Mouse (Mus musculus) forebrain, embryonic 11.5 days (tissue): ENCODE measurements at regions not wholly inside any gene's neighbourhood (a gene's known extent, or its start where the extent isn't known, plus 50 kb on each side); places are given as distances from the start of the nearest gene placed in this dataset.
A peak's percentile ranks its signal among the peaks of the same experiment; 100 is the strongest.
"Not testable (repeated sequence)": the region's sequence is repeated elsewhere in the genome, so short reads cannot be mapped to it uniquely, and the experiment has no call there.

ENCODE experiments used
- ATAC-seq: fragments of 200-750 bp; cut with Nextera tagmentation; replicated peaks from 2 replicates; pipeline ENCODE4 v1.8.0; 2017; ENCODE audit warnings: moderate TSS enrichment; ENCODE audit not compliant: low FRiP score
- DNase-seq: peaks from one replicate; pipeline ENCODE4 v3.0.0-alpha.2; 2017; ENCODE audit warnings: low spot score
- H3K27ac ChIP-seq: fragments of 300-500 bp; sonication (generic); 2 replicates; pipeline ENCODE4 v1.5.1; 2014; ENCODE audit warnings: low read depth, low read length
- H3K27me3 ChIP-seq: fragments of 300-500 bp; sonication (generic); 2 replicates; pipeline ENCODE4 v1.6.1; 2014; ENCODE audit warnings: mild to moderate bottlenecking, low read length, mixed read lengths; ENCODE audit not compliant: control insufficient read depth, insufficient read depth
- H3K36me3 ChIP-seq: fragments of 300-500 bp; sonication (generic); 2 replicates; pipeline ENCODE4 v1.6.1; 2014; ENCODE audit warnings: mild to moderate bottlenecking, low read length, moderate library complexity, mixed read lengths; ENCODE audit not compliant: control insufficient read depth, insufficient read depth
- H3K4me1 ChIP-seq: fragments of 300-500 bp; sonication (generic); replicated peaks from 2 replicates; pipeline ENCODE4 v1.6.1; 2014; ENCODE audit warnings: low read length, mixed read lengths; ENCODE audit not compliant: control insufficient read depth, insufficient read depth
- H3K4me2 ChIP-seq: fragments of 300-500 bp; sonication (generic); 2 replicates; pipeline ENCODE4 v1.6.1; 2014; ENCODE audit warnings: low read depth, mild to moderate bottlenecking, low read length, moderate library complexity, mixed read lengths; ENCODE audit not compliant: severe bottlenecking
- H3K4me3 ChIP-seq: fragments of 300-500 bp; sonication (generic); 2 replicates; pipeline ENCODE4 v1.5.1; 2014; ENCODE audit warnings: low read depth, low read length
- H3K9ac ChIP-seq: fragments of 300-500 bp; sonication (generic); 2 replicates; pipeline ENCODE4 v1.6.1; 2014; ENCODE audit warnings: low read length
- H3K9me3 ChIP-seq: fragments of 300-500 bp; sonication (generic); 2 replicates; pipeline ENCODE4 v1.6.1; 2016; ENCODE audit warnings: low read length, mixed read lengths; ENCODE audit not compliant: control insufficient read depth
- WGBS: fragments of 180-500 bp; shearing (Covaris S2); extraction: QIAGEN DNeasy Blood & Tissue Kit; methylation state at CpG from one replicate; pipeline ENCODE4 v1.1.7; 2014; 5-methylcytosine and 5-hydroxymethylcytosine counted together

DNA sequence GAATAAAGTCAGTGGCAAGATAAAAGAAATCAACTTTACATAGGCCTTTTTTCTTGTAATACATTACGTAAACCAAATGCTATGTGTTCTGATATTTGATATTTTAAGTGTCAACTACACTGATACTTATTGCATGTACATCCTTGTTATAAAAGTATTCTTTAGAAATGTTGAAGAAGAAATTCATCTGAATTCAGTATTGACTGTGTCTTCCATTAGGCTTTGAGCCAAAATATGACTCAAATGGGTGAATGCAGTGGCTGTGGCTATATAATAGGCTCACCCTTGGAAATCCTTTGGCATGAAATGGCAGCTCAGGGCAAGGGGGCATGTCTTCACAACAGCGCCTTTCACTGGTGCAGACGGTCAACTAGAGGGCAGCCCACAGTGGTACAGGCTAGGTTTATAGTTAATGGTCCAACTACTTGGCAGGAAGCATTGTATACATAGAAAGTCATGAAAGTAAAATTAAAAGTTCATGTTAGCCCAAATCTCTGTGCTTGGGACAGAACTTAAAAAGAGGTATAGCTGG is 217.9 kb downstream of the Cetn3 start:
- Histone ChIP-seq H3K9me3 (no peaks in the 10 kb centered on the region), H3K36me3 (no peaks in the 10 kb centered on the region), H3K9ac (no peak overlapping the region), H3K4me2 (no peak overlapping the region), H3K27me3 (no peaks in the 10 kb centered on the region), H3K4me3 (no peak overlapping the region), H3K27ac (no peak overlapping the region), H3K4me1 (no peaks in the 10 kb centered on the region)
- ATAC-seq (no peak), DNase-seq (no peak)
- 87% methylated on average over 3 of the region's 3 CpGs for WGBS

DNA sequence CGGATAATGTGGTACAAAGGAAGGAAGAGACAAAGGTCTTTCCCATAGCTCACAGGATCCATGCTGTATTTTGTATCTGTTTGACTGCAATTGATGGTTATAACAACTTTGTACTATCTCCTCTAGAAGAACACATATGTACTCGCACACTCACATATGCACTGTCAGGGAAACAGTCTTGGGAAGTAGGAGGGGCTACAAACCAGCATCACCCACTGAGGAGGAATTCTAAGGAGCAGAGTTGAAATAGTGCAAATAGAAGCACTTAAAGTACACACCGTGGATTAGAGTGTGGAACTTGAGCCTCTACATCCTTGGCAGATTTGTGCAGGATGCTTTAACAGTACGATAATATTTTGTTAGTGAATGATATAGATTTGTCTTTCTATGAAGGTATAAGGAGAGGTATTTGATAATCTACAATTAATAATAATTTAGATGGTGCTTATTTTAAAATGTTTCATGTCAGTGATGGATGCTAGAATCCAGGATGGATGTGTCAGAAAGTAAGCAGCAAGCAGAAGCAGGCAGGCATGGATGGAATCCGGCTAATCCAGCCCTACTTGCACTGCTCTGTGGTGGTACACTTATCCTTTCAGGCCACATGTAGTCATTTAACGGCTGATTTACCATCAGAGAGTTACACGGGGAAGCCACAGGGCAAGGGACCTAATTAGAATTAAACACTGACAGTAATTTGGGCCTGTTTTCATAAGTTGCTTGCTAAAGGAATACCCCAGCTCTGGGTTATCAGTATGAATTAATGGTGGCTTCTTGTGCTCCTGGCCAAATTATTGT is 223.3 kb downstream of the Cetn3 start:
- no peak for DNase-seq
- peak; percentile 68 for ATAC-seq
- WGBS, result 46% methylated on average over 7 of the region's 7 CpGs
- no peaks in the 10 kb centered on the region for H3K4me1 ChIP-seq
- H3K4me3 ChIP-seq, result no peak overlapping the region
- H3K9ac ChIP-seq, result no peak overlapping the region
- H3K36me3 ChIP-seq, result no peaks in the 10 kb centered on the region
- no peaks in the 10 kb centered on the region for H3K27me3 ChIP-seq
- no peak overlapping the region for H3K27ac ChIP-seq
- H3K9me3 ChIP-seq, result no peaks in the 10 kb centered on the region
- H3K4me2 ChIP-seq, result no peak overlapping the region

DNA sequence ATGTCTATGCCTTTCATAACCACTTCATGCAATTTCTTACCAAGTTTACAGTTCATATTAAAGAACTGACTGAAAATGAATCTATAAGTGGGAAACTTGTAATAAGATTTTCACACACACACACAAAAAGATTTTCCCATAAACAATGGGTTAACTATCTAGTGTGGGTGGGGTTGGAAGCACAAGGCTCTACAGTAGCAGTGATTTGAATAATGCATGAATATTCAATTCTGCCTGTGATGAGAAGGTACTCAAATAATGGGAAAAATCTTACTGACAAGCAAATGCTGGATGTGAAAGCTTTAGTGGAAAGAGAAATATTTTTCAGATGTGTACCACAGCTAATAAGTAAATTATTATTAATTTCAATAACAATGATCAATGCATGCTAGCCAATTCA is 224.3 kb downstream of the Cetn3 start:
- no peak for ATAC-seq
- H3K9me3 ChIP-seq, result no peaks in the 10 kb centered on the region
- no peak overlapping the region for H3K9ac ChIP-seq
- no peak overlapping the region for H3K4me3 ChIP-seq
- no peaks in the 10 kb centered on the region for H3K27me3 ChIP-seq
- H3K4me1 ChIP-seq, result no peaks in the 10 kb centered on the region
- H3K4me2 ChIP-seq, result no peak overlapping the region
- no peak overlapping the region for H3K27ac ChIP-seq
- no peak for DNase-seq
- H3K36me3 ChIP-seq, result no peaks in the 10 kb centered on the region

DNA sequence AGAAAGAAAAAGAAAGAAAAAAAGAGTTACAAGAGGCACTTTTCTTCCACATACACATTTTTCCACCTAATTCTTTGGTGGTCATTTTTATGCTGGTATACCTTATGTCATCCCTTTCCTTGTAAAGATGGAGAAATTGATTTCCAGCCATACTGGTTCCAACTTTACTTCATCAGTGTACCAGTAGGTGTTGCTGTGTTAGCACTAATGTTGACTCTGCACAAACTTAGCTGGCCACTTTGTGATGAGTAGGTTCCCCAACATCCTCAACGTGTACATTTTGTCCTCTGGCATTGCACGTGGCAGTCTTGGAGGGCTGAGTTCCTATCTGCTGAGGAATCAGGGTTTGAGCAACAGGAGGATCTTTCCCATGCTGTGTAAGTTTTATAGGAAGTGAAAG is 256.7 kb downstream of the Cetn3 start:
- Histone ChIP-seq H3K9me3 (no peaks in the 10 kb centered on the region), H3K36me3 (no peaks in the 10 kb centered on the region), H3K4me2 (no peak overlapping the region), H3K27ac (no peak overlapping the region), H3K4me1 (no peaks in the 10 kb centered on the region), H3K9ac (no peak overlapping the region), H3K4me3 (no peak overlapping the region), H3K27me3 (no peaks in the 10 kb centered on the region)
- DNase-seq (no peak), ATAC-seq (no peak)
- WGBS, result 49% methylated on average over 2 of the region's 2 CpGs

DNA sequence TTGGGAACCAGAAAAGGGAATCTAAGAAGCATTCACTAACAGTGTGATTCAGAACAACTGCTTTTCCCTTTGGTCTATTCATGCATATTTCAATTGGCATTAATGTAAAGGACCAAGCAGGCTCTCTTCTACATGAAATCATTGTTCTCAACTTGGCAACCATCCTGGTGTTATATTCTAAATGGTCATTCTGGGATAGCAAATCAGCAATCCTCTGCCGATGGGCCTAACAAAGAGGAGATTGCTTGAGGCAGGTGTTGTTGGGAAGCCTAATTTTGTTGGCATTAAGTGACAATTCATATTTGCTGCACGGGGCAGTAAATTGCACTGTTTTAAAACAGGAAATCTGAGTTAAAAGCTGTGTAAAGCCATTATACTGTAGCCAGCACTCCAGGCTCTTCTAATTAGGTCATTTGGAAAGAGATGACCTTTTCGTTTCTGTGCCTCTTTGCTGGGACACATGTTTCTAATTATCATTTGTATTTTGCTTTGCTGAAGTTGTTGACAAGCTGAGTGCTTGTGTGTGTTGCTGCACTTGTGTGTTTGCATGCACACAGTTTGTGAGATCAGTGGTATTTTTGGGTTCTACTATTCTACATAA is 275.4 kb downstream of the Cetn3 start:
- Histone ChIP-seq H3K36me3 (no peaks in the 10 kb centered on the region), H3K27ac (no peak overlapping the region), H3K27me3 (no peaks in the 10 kb centered on the region), H3K4me2 (no peak overlapping the region), H3K4me3 (no peak overlapping the region), H3K9ac (no peak overlapping the region), H3K9me3 (no peaks in the 10 kb centered on the region), H3K4me1 (no peaks in the 10 kb centered on the region)
- ATAC-seq (peak; percentile 77), DNase-seq (no peak)
- WGBS, result 30% methylated on average over 3 of the region's 3 CpGs

DNA sequence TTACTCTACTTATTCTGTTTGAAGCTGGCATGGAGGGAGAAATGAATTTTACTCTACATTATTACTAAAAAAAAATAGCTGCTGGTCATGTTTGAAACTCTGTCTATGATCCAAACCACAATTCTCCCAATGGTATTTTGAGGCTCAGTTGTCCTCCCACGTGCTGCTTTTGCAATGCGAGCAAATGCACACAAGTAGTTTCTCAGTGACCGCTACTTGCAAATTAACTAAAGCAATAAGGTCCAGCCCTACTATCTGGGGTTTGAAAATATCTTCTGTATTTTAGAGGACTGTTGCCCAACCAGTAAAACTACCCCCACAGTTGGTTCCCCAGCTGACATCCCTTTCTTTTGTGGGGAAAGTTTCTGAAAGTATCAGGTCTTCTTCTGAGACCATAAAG is 276.0 kb downstream of the Cetn3 start:
- Histone ChIP-seq H3K9me3 (no peaks in the 10 kb centered on the region), H3K27me3 (no peaks in the 10 kb centered on the region), H3K4me2 (no peak overlapping the region), H3K4me3 (no peak overlapping the region), H3K36me3 (no peaks in the 10 kb centered on the region), H3K9ac (no peak overlapping the region), H3K4me1 (no peaks in the 10 kb centered on the region), H3K27ac (no peak overlapping the region)
- WGBS, result 84% methylated on average over 3 of the region's 3 CpGs
- DNase-seq (no peak), ATAC-seq (no peak)

DNA sequence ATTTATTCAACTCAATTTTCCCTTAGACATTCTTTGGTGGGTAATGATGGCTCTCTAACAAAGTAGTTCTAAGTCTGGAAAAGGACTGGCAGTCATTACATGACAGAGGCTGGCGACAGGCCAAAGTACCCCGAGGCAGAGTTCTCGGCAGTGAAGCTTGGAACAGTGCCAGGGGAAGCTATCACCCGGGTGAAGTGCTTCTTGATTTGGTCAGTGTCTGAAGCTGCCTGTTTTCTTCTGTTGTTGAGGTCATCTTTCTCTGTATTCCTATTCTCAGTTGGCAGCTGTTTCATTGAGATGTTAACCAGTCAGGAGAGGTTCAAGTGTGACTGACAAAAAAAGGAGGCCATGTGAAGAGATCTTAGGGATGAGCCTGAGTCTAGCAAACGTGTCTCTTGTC is 276.6 kb downstream of the Cetn3 start:
- H3K4me2 ChIP-seq, result no peak overlapping the region
- H3K27ac ChIP-seq, result no peak overlapping the region
- no peaks in the 10 kb centered on the region for H3K36me3 ChIP-seq
- ATAC-seq (peak; percentile 64), DNase-seq (peak; percentile 76)
- H3K4me1 ChIP-seq, result no peaks in the 10 kb centered on the region
- no peaks in the 10 kb centered on the region for H3K9me3 ChIP-seq
- H3K27me3 ChIP-seq, result no peaks in the 10 kb centered on the region
- no peak overlapping the region for H3K4me3 ChIP-seq
- WGBS, result 57% methylated on average over 5 of the region's 5 CpGs
- no peak overlapping the region for H3K9ac ChIP-seq

DNA sequence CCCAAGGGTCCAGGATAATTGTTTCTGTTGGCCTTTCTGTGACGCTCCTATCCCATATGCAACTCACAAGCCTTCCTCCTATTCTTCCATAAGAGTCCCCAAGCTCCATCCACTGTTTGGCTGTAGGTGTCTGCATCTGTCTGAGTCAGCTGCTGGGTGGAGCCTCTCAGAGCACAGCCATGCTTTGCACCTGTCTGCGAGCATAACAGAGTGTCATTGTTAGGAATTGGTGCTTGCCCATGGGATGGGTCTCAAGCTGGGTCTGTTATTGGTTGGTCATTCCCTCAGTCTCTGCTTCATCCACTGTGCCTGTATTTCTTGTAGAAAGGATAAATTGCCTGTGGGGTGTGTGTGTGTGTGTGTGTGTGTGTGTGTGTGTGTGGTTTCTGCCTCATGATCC is 281.0 kb downstream of the Cetn3 start:
- not testable (repeated sequence) for ATAC-seq

DNA sequence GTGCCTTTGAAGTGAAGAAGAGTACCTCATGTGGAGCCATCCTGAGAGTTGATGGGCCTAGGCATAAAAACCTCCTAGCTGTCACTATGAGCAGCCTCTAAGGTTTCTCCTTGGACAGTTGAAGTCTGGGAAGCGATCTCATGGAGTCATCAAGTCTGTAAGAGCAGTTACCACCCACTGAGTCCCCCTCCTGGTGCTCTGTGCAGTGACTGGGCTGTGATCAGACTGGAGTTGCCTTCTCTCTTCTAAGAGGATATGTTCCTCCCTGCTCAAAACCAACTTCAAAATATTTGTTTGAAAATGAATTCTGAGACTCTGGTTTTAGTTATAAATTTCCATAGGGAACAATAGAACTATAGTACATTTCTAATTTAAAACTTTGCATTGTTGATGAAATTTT is 283.3 kb downstream of the Cetn3 start:
- no peaks in the 10 kb centered on the region for H3K9me3 ChIP-seq
- no peak overlapping the region for H3K9ac ChIP-seq
- no peak for DNase-seq
- H3K4me1 ChIP-seq, result no peaks in the 10 kb centered on the region
- H3K27ac ChIP-seq, result no peak overlapping the region
- no peak overlapping the region for H3K4me2 ChIP-seq
- ATAC-seq, result no peak
- no peaks in the 10 kb centered on the region for H3K36me3 ChIP-seq
- 55% methylated on average over 1 of the region's 1 CpGs for WGBS
- H3K4me3 ChIP-seq, result no peak overlapping the region
- no peaks in the 10 kb centered on the region for H3K27me3 ChIP-seq

More for the DNA sequence above, 281.0 kb downstream of the Cetn3 start:
- H3K9ac ChIP-seq, DNase-seq, H3K36me3 ChIP-seq, H3K4me2 ChIP-seq, H3K4me3 ChIP-seq, H3K27me3 ChIP-seq, H3K9me3 ChIP-seq, H3K27ac ChIP-seq, H3K4me1 ChIP-seq: not testable (repeated sequence)
- 89% methylated on average over 2 of the region's 2 CpGs for WGBS
